Mouse (Mus musculus): ENCODE measurements around the gene Lingo3.
"Not testable (repeated sequence)": the region's sequence is repeated elsewhere in the genome, so short reads cannot be mapped to it uniquely, and the experiment has no call there.

Lingo3 gene

GRCm38 (mm10) chr10:80845055-80845693, 1.3 kb upstream of the Lingo3 start:
- DNase-seq (ENCODE audit: extremely low read depth, insufficient read length, low spot score) = no peak

- DNase-seq (ENCODE audit: extremely low read depth, insufficient read length, low spot score) = no peak
Observed at GRCm38 (mm10) chr10:80843087-80843930, 530 bp downstream of the Lingo3 start.

GRCm38 (mm10) chr10:80842334-80842733, 1.5 kb downstream of the Lingo3 start:
- DNase-seq (ENCODE audit: extremely low read depth, insufficient read length, low spot score) = no peak

GRCm38 (mm10) chr10:80841685-80842084, 2.2 kb downstream of the Lingo3 start:
- no peak for DNase-seq (ENCODE audit: extremely low read depth, insufficient read length, low spot score)

- no peak for DNase-seq (ENCODE audit: extremely low read depth, insufficient read length, low spot score)
Observed at GRCm38 (mm10) chr10:80839848-80840247, 4.0 kb downstream of the Lingo3 start.

- no peak for DNase-seq (ENCODE audit: extremely low read depth, insufficient read length, low spot score)
Observed at GRCm38 (mm10) chr10:80838346-80838912, 5.4 kb downstream of the Lingo3 start.

- no peak for DNase-seq (ENCODE audit: extremely low read depth, insufficient read length, low spot score)
Observed at GRCm38 (mm10) chr10:80837827-80838226, 6.0 kb downstream of the Lingo3 start.

GRCm38 (mm10) chr10:80836949-80837379, 6.9 kb downstream of the Lingo3 start:
- no peak for DNase-seq (ENCODE audit: extremely low read depth, insufficient read length, low spot score)

GRCm38 (mm10) chr10:80835617-80836016, 8.2 kb downstream of the Lingo3 start:
- DNase-seq (ENCODE audit: extremely low read depth, insufficient read length, low spot score) = no peak

- DNase-seq (ENCODE audit: extremely low read depth, insufficient read length, low spot score) = no peak
Observed at GRCm38 (mm10) chr10:80832818-80833217, 11.0 kb downstream of the Lingo3 start.

- peak; percentile 47 for DNase-seq (ENCODE audit: extremely low read depth, insufficient read length, low spot score)
Observed at GRCm38 (mm10) chr10:80831136-80831535, 12.7 kb downstream of the Lingo3 start.

GRCm38 (mm10) chr10:80829359-80830278, 14.2 kb downstream of the Lingo3 start:
- DNase-seq (ENCODE audit: extremely low read depth, insufficient read length, low spot score) = no peak

- DNase-seq (ENCODE audit: extremely low read depth, insufficient read length, low spot score) = not testable (repeated sequence)
Observed at GRCm38 (mm10) chr10:80828587-80828986, 15.3 kb downstream of the Lingo3 start.

- no peak for DNase-seq (ENCODE audit: extremely low read depth, insufficient read length, low spot score)
Observed at GRCm38 (mm10) chr10:80827870-80828420, 15.9 kb downstream of the Lingo3 start.

- no peak for DNase-seq (ENCODE audit: extremely low read depth, insufficient read length, low spot score)
Observed at GRCm38 (mm10) chr10:80827063-80827869, 16.6 kb downstream of the Lingo3 start.

- peak; percentile 97 for DNase-seq (ENCODE audit: extremely low read depth, insufficient read length, low spot score)
Observed at GRCm38 (mm10) chr10:80826151-80827062, 17.4 kb downstream of the Lingo3 start, which contains the start of gene Oaz1. Oaz1 (plus strand) TSS chr10:80826656.

- no peak for DNase-seq (ENCODE audit: extremely low read depth, insufficient read length, low spot score)
Observed at GRCm38 (mm10) chr10:80824827-80825226, 19.0 kb downstream of the Lingo3 start.
